Mouse (Mus musculus): ENCODE measurements around the gene Cnp. TPM values are rescaled to one million over a fixed set of nuclear protein-coding genes. Genes with fewer than 3 reads are reported as not detected.

Gene Cnp
- polyA plus RNA-seq, 1 experiment from 2014 or later = 21.9 TPM

GRCm38 (mm10) chr11:100582836-100583235 is 8.1 kb downstream of the Cnp start:
- H3K9me3 ChIP-seq (ENCODE audit: control insufficient read depth, low read length) = no peaks in the 10 kb centered on the region
- H3K27me3 ChIP-seq (ENCODE audit: control insufficient read depth, insufficient read depth, low read length) = no peaks in the 10 kb centered on the region
- peaks cover 40% of the 10 kb centered on the region for H3K36me3 ChIP-seq (ENCODE audit: control insufficient read depth, insufficient read depth, low read length)
- H3K4me2 ChIP-seq (ENCODE audit: low read depth, severe bottlenecking) = no peak overlapping the region
- ATAC-seq (ENCODE audit: insufficient number of reproducible peaks, low FRiP score, low TSS enrichment, low read depth) (no peak), DNase-seq (ENCODE audit: low spot score) (no peak)
- WGBS = 91% methylated on average over 2 of the region's 2 CpGs
- no peak overlapping the region for H3K9ac ChIP-seq (ENCODE audit: low read length)
- H3K4me3 ChIP-seq (ENCODE audit: low read depth, low read length) = no peak overlapping the region
- no peaks in the 10 kb centered on the region for H3K4me1 ChIP-seq (ENCODE audit: control insufficient read depth, insufficient read depth, low read length)
- no peak overlapping the region for H3K27ac ChIP-seq (replicated peaks; ENCODE audit: low read depth, low read length)

- H3K9ac ChIP-seq (ENCODE audit: low read length) = no peak overlapping the region
- H3K4me3 ChIP-seq (ENCODE audit: low read depth, low read length) = no peak overlapping the region
- no peak overlapping the region for H3K27ac ChIP-seq (replicated peaks; ENCODE audit: low read depth, low read length)
- no peak for DNase-seq (ENCODE audit: low spot score)
- H3K4me2 ChIP-seq (ENCODE audit: low read depth, severe bottlenecking) = no peak overlapping the region
- H3K4me1 ChIP-seq (ENCODE audit: control insufficient read depth, insufficient read depth, low read length) = no peaks in the 10 kb centered on the region
- no peaks in the 10 kb centered on the region for H3K27me3 ChIP-seq (ENCODE audit: control insufficient read depth, insufficient read depth, low read length)
- no peak for ATAC-seq (ENCODE audit: insufficient number of reproducible peaks, low FRiP score, low TSS enrichment, low read depth)
- WGBS = 94% methylated on average over 7 of the region's 7 CpGs
- no peaks in the 10 kb centered on the region for H3K9me3 ChIP-seq (ENCODE audit: control insufficient read depth, low read length)
- H3K36me3 ChIP-seq (ENCODE audit: control insufficient read depth, insufficient read depth, low read length) = peaks cover 51% of the 10 kb centered on the region
Observed at GRCm38 (mm10) chr11:100584561-100584961, 9.9 kb downstream of the Cnp start.

GRCm38 (mm10) chr11:100585148-100585547 is 10.4 kb downstream of the Cnp start:
- no peak overlapping the region for H3K9ac ChIP-seq (ENCODE audit: low read length)
- ATAC-seq (ENCODE audit: insufficient number of reproducible peaks, low FRiP score, low TSS enrichment, low read depth) (no peak), DNase-seq (ENCODE audit: low spot score) (no peak)
- H3K27ac ChIP-seq (replicated peaks; ENCODE audit: low read depth, low read length) = no peak overlapping the region
- H3K27me3 ChIP-seq (ENCODE audit: control insufficient read depth, insufficient read depth, low read length) = no peaks in the 10 kb centered on the region
- no peak overlapping the region for H3K4me2 ChIP-seq (ENCODE audit: low read depth, severe bottlenecking)
- no peak overlapping the region for H3K4me3 ChIP-seq (ENCODE audit: low read depth, low read length)
- whole genome bisulfite sequencing = 95% methylated on average over 3 of the region's 3 CpGs
- H3K9me3 ChIP-seq (ENCODE audit: control insufficient read depth, low read length) = no peaks in the 10 kb centered on the region
- no peaks in the 10 kb centered on the region for H3K4me1 ChIP-seq (ENCODE audit: control insufficient read depth, insufficient read depth, low read length)
- H3K36me3 ChIP-seq (ENCODE audit: control insufficient read depth, insufficient read depth, low read length) = peaks cover 55% of the 10 kb centered on the region

GRCm38 (mm10) chr11:100588462-100588861 is 13.8 kb downstream of the Cnp start:
- no peaks in the 10 kb centered on the region for H3K27me3 ChIP-seq (ENCODE audit: control insufficient read depth, insufficient read depth, low read length)
- H3K36me3 ChIP-seq (ENCODE audit: control insufficient read depth, insufficient read depth, low read length) = peaks cover 52% of the 10 kb centered on the region
- no peak overlapping the region for H3K9ac ChIP-seq (ENCODE audit: low read length)
- WGBS = 95% methylated on average over 2 of the region's 2 CpGs
- DNase-seq (ENCODE audit: low spot score) (no peak), ATAC-seq (ENCODE audit: insufficient number of reproducible peaks, low FRiP score, low TSS enrichment, low read depth) (no peak)
- H3K27ac ChIP-seq (replicated peaks; ENCODE audit: low read depth, low read length) = no peak overlapping the region
- H3K9me3 ChIP-seq (ENCODE audit: control insufficient read depth, low read length) = no peaks in the 10 kb centered on the region
- H3K4me1 ChIP-seq (ENCODE audit: control insufficient read depth, insufficient read depth, low read length) = no peaks in the 10 kb centered on the region
- H3K4me3 ChIP-seq (ENCODE audit: low read depth, low read length) = no peak overlapping the region
- H3K4me2 ChIP-seq (ENCODE audit: low read depth, severe bottlenecking) = no peak overlapping the region

- H3K27me3 ChIP-seq (ENCODE audit: control insufficient read depth, insufficient read depth, low read length) = no peaks in the 10 kb centered on the region
- no peak overlapping the region for H3K4me2 ChIP-seq (ENCODE audit: low read depth, severe bottlenecking)
- peaks cover 34% of the 10 kb centered on the region for H3K36me3 ChIP-seq (ENCODE audit: control insufficient read depth, insufficient read depth, low read length)
- DNase-seq (ENCODE audit: low spot score) (no peak), ATAC-seq (ENCODE audit: insufficient number of reproducible peaks, low FRiP score, low TSS enrichment, low read depth) (no peak)
- H3K9ac ChIP-seq (ENCODE audit: low read length) = no peak overlapping the region
- WGBS = 90% methylated on average over 11 of the region's 11 CpGs
- no peaks in the 10 kb centered on the region for H3K9me3 ChIP-seq (ENCODE audit: control insufficient read depth, low read length)
- H3K27ac ChIP-seq (replicated peaks; ENCODE audit: low read depth, low read length) = no peak overlapping the region
- no peak overlapping the region for H3K4me3 ChIP-seq (ENCODE audit: low read depth, low read length)
- H3K4me1 ChIP-seq (ENCODE audit: control insufficient read depth, insufficient read depth, low read length) = no peaks in the 10 kb centered on the region
Observed at GRCm38 (mm10) chr11:100592346-100593046, 17.8 kb downstream of the Cnp start.

GRCm38 (mm10) chr11:100594608-100595007 is 19.9 kb downstream of the Cnp start:
- WGBS = 92% methylated on average over 7 of the region's 7 CpGs
- Histone ChIP-seq H3K27ac (replicated peaks; ENCODE audit: low read depth, low read length) (no peak overlapping the region), H3K4me1 (ENCODE audit: control insufficient read depth, insufficient read depth, low read length) (no peaks in the 10 kb centered on the region), H3K36me3 (ENCODE audit: control insufficient read depth, insufficient read depth, low read length) (peaks cover 38% of the 10 kb centered on the region), H3K4me2 (ENCODE audit: low read depth, severe bottlenecking) (no peak overlapping the region), H3K27me3 (ENCODE audit: control insufficient read depth, insufficient read depth, low read length) (no peaks in the 10 kb centered on the region), H3K9me3 (ENCODE audit: control insufficient read depth, low read length) (no peaks in the 10 kb centered on the region), H3K4me3 (ENCODE audit: low read depth, low read length) (no peak overlapping the region), H3K9ac (ENCODE audit: low read length) (no peak overlapping the region)
- no peak for DNase-seq (ENCODE audit: low spot score)
- ATAC-seq (ENCODE audit: insufficient number of reproducible peaks, low FRiP score, low TSS enrichment, low read depth) = no peak

GRCm38 (mm10) chr11:100595533-100595932 is 20.8 kb downstream of the Cnp start:
- Histone ChIP-seq H3K36me3 (ENCODE audit: control insufficient read depth, insufficient read depth, low read length) (peaks cover 34% of the 10 kb centered on the region), H3K27me3 (ENCODE audit: control insufficient read depth, insufficient read depth, low read length) (no peaks in the 10 kb centered on the region), H3K9me3 (ENCODE audit: control insufficient read depth, low read length) (no peaks in the 10 kb centered on the region), H3K4me1 (ENCODE audit: control insufficient read depth, insufficient read depth, low read length) (no peaks in the 10 kb centered on the region), H3K4me3 (ENCODE audit: low read depth, low read length) (no peak overlapping the region), H3K9ac (ENCODE audit: low read length) (no peak overlapping the region), H3K4me2 (ENCODE audit: low read depth, severe bottlenecking) (no peak overlapping the region), H3K27ac (replicated peaks; ENCODE audit: low read depth, low read length) (no peak overlapping the region)
- 83% methylated on average over 4 of the region's 4 CpGs for WGBS
- ATAC-seq (ENCODE audit: insufficient number of reproducible peaks, low FRiP score, low TSS enrichment, low read depth) = no peak
- no peak for DNase-seq (ENCODE audit: low spot score)

GRCm38 (mm10) chr11:100598074-100598473 is 23.4 kb downstream of the Cnp start:
- ATAC-seq (ENCODE audit: insufficient number of reproducible peaks, low FRiP score, low TSS enrichment, low read depth) (no peak), DNase-seq (ENCODE audit: low spot score) (no peak)
- WGBS = 80% methylated on average over 4 of the region's 4 CpGs
- Histone ChIP-seq H3K27me3 (ENCODE audit: control insufficient read depth, insufficient read depth, low read length) (no peaks in the 10 kb centered on the region), H3K4me1 (ENCODE audit: control insufficient read depth, insufficient read depth, low read length) (no peaks in the 10 kb centered on the region), H3K36me3 (ENCODE audit: control insufficient read depth, insufficient read depth, low read length) (peaks cover 30% of the 10 kb centered on the region), H3K4me3 (ENCODE audit: low read depth, low read length) (no peak overlapping the region), H3K9ac (ENCODE audit: low read length) (no peak overlapping the region), H3K9me3 (ENCODE audit: control insufficient read depth, low read length) (no peaks in the 10 kb centered on the region), H3K27ac (replicated peaks; ENCODE audit: low read depth, low read length) (no peak overlapping the region), H3K4me2 (ENCODE audit: low read depth, severe bottlenecking) (no peak overlapping the region)

- Histone ChIP-seq H3K27me3 (ENCODE audit: control insufficient read depth, insufficient read depth, low read length) (no peaks in the 10 kb centered on the region), H3K36me3 (ENCODE audit: control insufficient read depth, insufficient read depth, low read length) (peaks cover 28% of the 10 kb centered on the region), H3K9me3 (ENCODE audit: control insufficient read depth, low read length) (no peaks in the 10 kb centered on the region), H3K4me3 (ENCODE audit: low read depth, low read length) (no peak overlapping the region), H3K27ac (replicated peaks; ENCODE audit: low read depth, low read length) (no peak overlapping the region), H3K4me1 (ENCODE audit: control insufficient read depth, insufficient read depth, low read length) (no peaks in the 10 kb centered on the region), H3K4me2 (ENCODE audit: low read depth, severe bottlenecking) (no peak overlapping the region), H3K9ac (ENCODE audit: low read length) (no peak overlapping the region)
- 92% methylated on average over 3 of the region's 3 CpGs for WGBS
- DNase-seq (ENCODE audit: low spot score) (no peak), ATAC-seq (ENCODE audit: insufficient number of reproducible peaks, low FRiP score, low TSS enrichment, low read depth) (no peak)
Observed at GRCm38 (mm10) chr11:100601372-100601771, 26.7 kb downstream of the Cnp start.
